Mouse (Mus musculus) forebrain, embryonic 16.5 days (tissue): ENCODE results near the gene Ankrd6. TPM values are rescaled to one million over a fixed set of nuclear protein-coding genes. Genes with fewer than 3 reads are reported as not detected.
"Not testable (repeated sequence)": the region's sequence is repeated elsewhere in the genome, so short reads cannot be mapped to it uniquely, and the experiment has no call there.

Experiments used
- ATAC-seq: fragments of 200-750 bp; cut with Nextera tagmentation; 2 replicates; pipeline ENCODE4 v1.8.0; 2017; ENCODE audit warnings: mild to moderate bottlenecking, moderate library complexity
- H3K27ac ChIP-seq: fragments of 300-500 bp; sonication (generic); 2 replicates; pipeline ENCODE4 v1.5.1; 2014; ENCODE audit warnings: low read length, control low read depth
- H3K27me3 ChIP-seq: fragments of 300-500 bp; sonication (generic); replicated peaks from 2 replicates; pipeline ENCODE4 v1.6.1; 2014; ENCODE audit warnings: low read length; ENCODE audit not compliant: control insufficient read depth, insufficient read depth
- H3K36me3 ChIP-seq: fragments of 300-500 bp; sonication (generic); 2 replicates; pipeline ENCODE4 v1.6.1; 2014; ENCODE audit not compliant: control insufficient read depth, insufficient read depth
- H3K4me1 ChIP-seq: fragments of 300-500 bp; sonication (generic); replicated peaks from 2 replicates; pipeline ENCODE4 v1.6.1; 2014; ENCODE audit warnings: low read length; ENCODE audit not compliant: control insufficient read depth, insufficient read depth
- H3K4me2 ChIP-seq: fragments of 300-500 bp; sonication (generic); 2 replicates; pipeline ENCODE4 v1.6.1; 2014; ENCODE audit warnings: mild to moderate bottlenecking, low read length, control low read depth
- H3K4me3 ChIP-seq: fragments of 300-500 bp; sonication (generic); replicated peaks from 2 replicates; pipeline ENCODE4 v1.5.1; 2014; ENCODE audit warnings: mild to moderate bottlenecking, low read length, control low read depth
- H3K9ac ChIP-seq: fragments of 300-500 bp; sonication (generic); replicated peaks from 2 replicates; pipeline ENCODE4 v1.6.1; 2014; ENCODE audit warnings: low read depth, low read length, control low read depth
- H3K9me3 ChIP-seq: fragments of 300-500 bp; sonication (generic); 2 replicates; pipeline ENCODE4 v1.6.1; 2016; ENCODE audit warnings: low read length; ENCODE audit not compliant: control insufficient read depth
- WGBS: fragments of 180-500 bp; shearing (Covaris S2); extraction: QIAGEN DNeasy Blood & Tissue Kit; methylation state at CpG from one replicate; pipeline ENCODE4 v1.1.7; 2014; 5-methylcytosine and 5-hydroxymethylcytosine counted together
- polyA plus RNA-seq: library from polyadenylated mRNA; unstranded; fragments of >200 nt; fragmentation: Nextera tagmentation; extraction: Ambion mirVana; gene quantifications from 2 replicates; pipeline ENCODE4 v1.2.1, GENCODE M21; 2015

Gene Ankrd6
- polyA plus RNA-seq, 1 experiment from 2014 or later, result 37.0 TPM

GRCm38 (mm10) chr4:32984242-32984641 is 33.6 kb upstream of the Ankrd6 start:
- Histone ChIP-seq H3K27ac (0 out of 2 replicates have a peak overlapping the region, but pooled peaks have one; percentile 8), H3K4me1 (peaks cover 30% of the 10 kb centered on the region), H3K4me2 (peak overlapping the region; percentile 91), H3K36me3 (no peaks in the 10 kb centered on the region), H3K27me3 (0 out of 2 replicates have a peak, but pooled peaks cover 3% of the 10 kb centered on the region), H3K4me3 (peak overlapping the region; percentile 69), H3K9ac (peak overlapping the region; percentile 45; the same call in 1 of the 2 replicates), H3K9me3 (no peaks in the 10 kb centered on the region)
- WGBS, result under 1% methylated on average over 13 of the region's 13 CpGs
- ATAC-seq, result no peak

- Histone ChIP-seq H3K9ac (peak overlapping the region; percentile 94), H3K9me3 (no peaks in the 10 kb centered on the region), H3K27me3 (0 out of 2 replicates have a peak, but pooled peaks cover 3% of the 10 kb centered on the region), H3K27ac (peak overlapping the region; percentile 61), H3K4me1 (peaks cover 30% of the 10 kb centered on the region), H3K36me3 (no peaks in the 10 kb centered on the region), H3K4me3 (peak overlapping the region; percentile 69), H3K4me2 (peak overlapping the region; percentile 91)
- peak; percentile 66 for ATAC-seq
- under 1% methylated on average over 79 of the region's 94 CpGs for WGBS
Measured at GRCm38 (mm10) chr4:32983176-32984155, 32.8 kb upstream of the Ankrd6 start.

GRCm38 (mm10) chr4:32982716-32983175 is 32.1 kb upstream of the Ankrd6 start, which contains the start of gene Rragd:
Gene Rragd, plus strand, starts transcription at chr4:32983037.
- Histone ChIP-seq H3K4me2 (peak within 1 kb of the TSS; percentile 91), H3K27me3 (0 out of 2 replicates have a peak, but pooled peaks cover 3% of the 10 kb centered on the region), H3K36me3 (no peaks in the 10 kb centered on the region), H3K4me3 (peak within 1 kb of the TSS; percentile 69), H3K4me1 (peaks cover 30% of the 10 kb centered on the region), H3K9me3 (no peaks in the 10 kb centered on the region), H3K9ac (peak within 1 kb of the TSS; percentile 94), H3K27ac (peak within 1 kb of the TSS; percentile 61)
- ATAC-seq, result peak; percentile 81
- WGBS, result under 1% methylated on average over 16 of the region's 18 CpGs

- H3K4me2 ChIP-seq, result peak overlapping the region; percentile 91
- WGBS, result 3% methylated on average over 15 of the region's 15 CpGs
- H3K36me3 ChIP-seq, result no peaks in the 10 kb centered on the region
- peak; percentile 47 for ATAC-seq
- H3K4me1 ChIP-seq, result peaks cover 30% of the 10 kb centered on the region
- 0 out of 2 replicates have a peak, but pooled peaks cover 3% of the 10 kb centered on the region for H3K27me3 ChIP-seq
- H3K27ac ChIP-seq, result no peak overlapping the region
- H3K9me3 ChIP-seq, result no peaks in the 10 kb centered on the region
- H3K4me3 ChIP-seq, result peak overlapping the region; percentile 69
- peak overlapping the region; percentile 94 for H3K9ac ChIP-seq
Measured at GRCm38 (mm10) chr4:32982041-32982715, 31.5 kb upstream of the Ankrd6 start.

GRCm38 (mm10) chr4:32981617-32982016 is 31.0 kb upstream of the Ankrd6 start:
- H3K4me2 ChIP-seq, result no peak overlapping the region; the same call in 1 of the 2 replicates

GRCm38 (mm10) chr4:32980061-32980460 is 29.4 kb upstream of the Ankrd6 start:
- Histone ChIP-seq H3K27ac (no peak overlapping the region), H3K9me3 (no peaks in the 10 kb centered on the region), H3K4me1 (peaks cover 19% of the 10 kb centered on the region), H3K4me3 (no peak overlapping the region), H3K4me2 (no peak overlapping the region), H3K9ac (no peak overlapping the region), H3K36me3 (no peaks in the 10 kb centered on the region), H3K27me3 (0 out of 2 replicates have a peak, but pooled peaks cover 3% of the 10 kb centered on the region)
- no peak for ATAC-seq
- WGBS, result 61% methylated on average over 3 of the region's 3 CpGs

More at GRCm38 (mm10) chr4:32981617-32982016, 31.0 kb upstream of the Ankrd6 start:
- Histone ChIP-seq H3K36me3 (no peaks in the 10 kb centered on the region), H3K27me3 (0 out of 2 replicates have a peak, but pooled peaks cover 3% of the 10 kb centered on the region), H3K9me3 (no peaks in the 10 kb centered on the region), H3K9ac (no peak overlapping the region), H3K4me1 (peaks cover 30% of the 10 kb centered on the region), H3K27ac (no peak overlapping the region), H3K4me3 (no peak overlapping the region)
- 37% methylated on average over 5 of the region's 5 CpGs for WGBS
- ATAC-seq, result no peak

GRCm38 (mm10) chr4:32977331-32977730 is 26.7 kb upstream of the Ankrd6 start:
- H3K9me3 ChIP-seq, result peaks cover 9% of the 10 kb centered on the region
- H3K27me3 ChIP-seq, result 0 out of 2 replicates have a peak, but pooled peaks cover 3% of the 10 kb centered on the region
- no peak overlapping the region for H3K27ac ChIP-seq
- 91% methylated on average over 4 of the region's 4 CpGs for WGBS
- no peak for ATAC-seq
- H3K4me2 ChIP-seq, result no peak overlapping the region
- peaks cover 4% of the 10 kb centered on the region for H3K4me1 ChIP-seq
- H3K36me3 ChIP-seq, result no peaks in the 10 kb centered on the region
- no peak overlapping the region for H3K9ac ChIP-seq
- no peak overlapping the region for H3K4me3 ChIP-seq

GRCm38 (mm10) chr4:32964619-32965018 is 14.0 kb upstream of the Ankrd6 start:
- not testable (repeated sequence) for H3K4me3 ChIP-seq, H3K27me3 ChIP-seq, H3K27ac ChIP-seq, H3K36me3 ChIP-seq, ATAC-seq, H3K4me2 ChIP-seq, H3K9ac ChIP-seq, H3K4me1 ChIP-seq, H3K9me3 ChIP-seq
- 96% methylated on average over 19 of the region's 19 CpGs for WGBS

- Histone ChIP-seq H3K4me2 (no peak overlapping the region), H3K4me1 (no peaks in the 10 kb centered on the region), H3K27me3 (no peaks in the 10 kb centered on the region), H3K4me3 (no peak overlapping the region), H3K9ac (no peak overlapping the region), H3K36me3 (no peaks in the 10 kb centered on the region), H3K27ac (no peak overlapping the region), H3K9me3 (no peaks in the 10 kb centered on the region)
- ATAC-seq, result no peak
- WGBS, result 86% methylated on average over 3 of the region's 3 CpGs
Measured at GRCm38 (mm10) chr4:32961394-32961793, 10.8 kb upstream of the Ankrd6 start.
